Mouse (Mus musculus) adrenal gland, postnatal 36 days (tissue): ENCODE measurements around the gene Ccdc88a. TPM values are rescaled to one million over a fixed set of nuclear protein-coding genes. Genes with fewer than 3 reads are reported as not detected.
"Not testable (repeated sequence)": the region's sequence is repeated elsewhere in the genome, so short reads cannot be mapped to it uniquely, and the experiment has no call there.

Experiments used
- DNase-seq, 2 experiments: peaks; one replicate each; pipeline ENCODE4 v3.0.0; 2021; ENCODE audit warnings: mixed read lengths in 1 of 2
- total RNA-seq, 2 experiments: library from RNA; stranded (reverse); gene quantifications; 2 replicates each; pipeline ENCODE4 v1.2.3; 2021

The Ccdc88a gene
- total RNA-seq, 2 experiments from 2014 or later = 13.9 to 19.3 TPM

DNA sequence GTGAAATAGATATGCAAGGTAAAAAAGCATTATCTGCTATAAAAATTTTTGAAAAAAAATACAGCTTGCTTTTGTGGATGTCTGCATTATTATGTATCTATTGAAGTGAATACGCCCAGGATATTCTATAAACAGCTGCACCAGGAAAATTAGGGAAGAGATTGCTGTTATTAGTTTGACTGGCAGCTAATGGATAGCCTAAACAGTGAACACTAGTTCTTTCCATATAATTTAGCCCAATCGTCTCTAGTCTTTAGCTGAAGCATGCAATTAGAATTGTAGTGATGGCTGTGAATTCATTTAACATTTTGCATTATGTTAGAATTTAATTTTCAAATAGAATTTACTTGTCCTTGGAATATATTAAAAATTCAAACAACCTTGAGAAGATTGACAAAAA lies 75.3 kb downstream of the Ccdc88a start:
- DNase-seq = no peak

- peak in 1 of 2 experiments; percentile 9 for DNase-seq
Measured at GRCm38 (mm10) chr11:29474676-29475075, 101.2 kb downstream of the Ccdc88a start.

DNA sequence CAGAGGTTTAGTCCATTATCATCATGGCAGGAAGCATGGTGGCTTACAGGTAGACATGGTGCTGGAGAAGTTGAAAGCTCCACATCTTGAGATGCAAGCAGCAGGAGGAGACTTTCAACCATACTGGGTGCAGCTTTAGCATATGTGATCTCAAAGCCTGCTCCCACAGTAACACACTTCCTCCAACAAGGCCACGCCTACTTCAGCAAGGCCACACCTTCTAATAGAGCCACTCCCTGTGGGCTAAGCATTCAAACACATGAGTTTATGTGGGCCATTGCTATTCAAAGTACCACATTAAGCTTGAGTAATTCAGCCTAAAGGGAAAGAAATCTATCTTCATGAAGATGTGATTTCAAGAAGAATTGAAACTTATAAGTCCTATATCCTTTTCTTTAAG lies 119.7 kb downstream of the Ccdc88a start:
- DNase-seq = no peak

DNA sequence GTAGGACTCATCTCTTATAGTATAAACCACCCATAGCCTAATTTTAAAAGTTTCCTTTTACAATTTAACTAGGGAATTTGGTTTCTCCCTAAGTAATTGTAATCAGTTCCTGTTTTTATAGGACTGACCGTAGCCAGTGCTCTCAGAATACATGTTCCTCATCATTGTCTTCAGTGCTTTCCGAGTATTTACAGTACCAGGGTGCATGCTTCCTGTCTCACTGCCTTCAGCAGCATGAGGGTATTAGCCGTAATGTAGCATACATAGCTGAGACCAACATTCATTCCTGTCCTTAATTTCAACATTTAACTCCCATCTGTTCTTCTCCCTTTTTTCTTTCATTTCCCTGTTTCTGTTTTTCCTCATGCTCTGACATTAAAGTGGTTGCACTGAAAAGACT lies 123.5 kb downstream of the Ccdc88a start:
- no peak for DNase-seq

- no peak for DNase-seq
Measured at GRCm38 (mm10) chr11:29503948-29504893, 130.8 kb downstream of the Ccdc88a start.

GRCm38 (mm10) chr11:29504899-29505625 lies 131.6 kb downstream of the Ccdc88a start:
- DNase-seq = no peak

DNA sequence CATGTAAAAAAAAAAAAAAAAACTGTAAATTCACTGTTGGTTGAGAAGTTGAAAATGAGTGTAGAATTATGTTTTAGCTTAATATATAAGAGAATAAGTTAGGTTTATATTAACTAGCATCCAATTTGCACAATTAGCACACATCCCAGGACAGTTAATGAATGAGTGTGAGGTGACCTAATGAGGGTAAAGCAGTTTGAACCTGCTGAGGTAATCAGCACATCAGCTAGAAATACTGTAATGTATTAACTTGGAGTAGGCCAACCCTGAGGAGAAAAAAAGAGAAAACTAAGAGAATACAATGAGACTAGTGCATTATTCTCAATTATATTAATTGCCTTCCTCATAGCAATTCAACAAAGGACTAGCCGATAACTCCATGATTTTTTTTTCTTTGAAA lies 136.0 kb downstream of the Ccdc88a start:
- DNase-seq = no peak

- no peak for DNase-seq
Measured at GRCm38 (mm10) chr11:29512818-29513535, 139.5 kb downstream of the Ccdc88a start.

DNA sequence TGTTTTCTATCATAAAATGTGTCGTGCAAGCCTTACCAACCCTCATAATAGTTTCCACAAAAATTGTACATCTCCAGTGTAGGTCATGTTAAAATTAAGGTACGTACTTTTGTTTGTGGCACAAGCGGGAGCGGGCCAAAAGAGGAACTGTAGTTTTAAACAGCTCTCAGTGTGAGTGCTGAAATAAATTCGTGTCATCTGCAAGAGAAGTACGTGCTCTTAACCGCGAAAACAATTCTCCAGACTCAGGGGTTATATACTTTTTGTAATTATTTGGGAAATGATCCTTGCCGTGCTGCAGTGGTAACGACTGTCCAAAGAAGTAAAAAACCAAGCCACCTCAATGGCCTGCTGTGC lies 140.8 kb downstream of the Ccdc88a start:
- peak in 1 of 2 experiments; percentile 1 for DNase-seq

DNA sequence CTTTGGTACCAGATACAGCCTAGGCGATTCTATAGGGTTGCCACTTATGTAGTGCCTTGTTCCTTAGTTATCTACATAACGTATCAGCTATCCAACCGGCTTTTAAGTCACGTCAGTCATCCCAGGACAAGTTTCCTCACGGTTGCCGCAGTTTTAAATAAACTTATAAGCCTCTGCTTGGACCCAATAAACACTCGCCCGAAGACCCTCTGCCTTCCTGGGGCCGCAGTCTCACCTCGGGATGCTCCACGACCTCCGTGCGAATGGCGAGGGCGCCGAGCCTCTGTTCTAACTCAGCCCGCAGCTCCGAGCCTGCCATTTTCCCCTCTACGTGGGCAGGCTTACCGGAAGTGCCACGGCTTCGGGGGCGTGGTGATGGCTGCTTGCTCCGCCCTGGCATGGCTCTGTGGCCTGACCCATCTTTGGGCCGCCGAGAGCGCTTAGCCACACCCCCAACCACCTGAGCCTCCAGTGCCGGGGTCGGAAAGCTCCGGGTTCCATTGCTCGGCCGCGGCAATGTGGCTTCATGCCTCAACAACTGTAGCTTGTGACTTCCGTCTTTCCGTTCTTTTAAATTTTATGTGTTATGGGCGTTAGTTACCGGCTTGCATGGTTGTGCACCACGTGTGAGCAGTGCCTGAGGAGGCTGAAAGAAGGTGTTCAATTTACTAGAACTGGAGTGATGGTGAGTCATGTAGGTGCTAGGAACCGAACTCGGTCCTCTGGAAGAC lies 141.4 kb downstream of the Ccdc88a start, which contains the start of gene Prorsd1:
Gene Prorsd1 (minus strand): TSS at position 352 of the 731 bp plus-strand sequence.
- peak; percentile 95 to 97 for DNase-seq

- DNase-seq = peak; percentile 80 to 86
Measured at GRCm38 (mm10) chr11:29525988-29526794, 152.7 kb downstream of the Ccdc88a start, which contains the start of gene Mtif2. Gene Mtif2, plus strand, starts transcription at chr11:29526408.

GRCm38 (mm10) chr11:29538201-29538600 lies 164.7 kb downstream of the Ccdc88a start:
- no peak for DNase-seq

GRCm38 (mm10) chr11:29544225-29544945 lies 170.9 kb downstream of the Ccdc88a start:
- no peak for DNase-seq

DNA sequence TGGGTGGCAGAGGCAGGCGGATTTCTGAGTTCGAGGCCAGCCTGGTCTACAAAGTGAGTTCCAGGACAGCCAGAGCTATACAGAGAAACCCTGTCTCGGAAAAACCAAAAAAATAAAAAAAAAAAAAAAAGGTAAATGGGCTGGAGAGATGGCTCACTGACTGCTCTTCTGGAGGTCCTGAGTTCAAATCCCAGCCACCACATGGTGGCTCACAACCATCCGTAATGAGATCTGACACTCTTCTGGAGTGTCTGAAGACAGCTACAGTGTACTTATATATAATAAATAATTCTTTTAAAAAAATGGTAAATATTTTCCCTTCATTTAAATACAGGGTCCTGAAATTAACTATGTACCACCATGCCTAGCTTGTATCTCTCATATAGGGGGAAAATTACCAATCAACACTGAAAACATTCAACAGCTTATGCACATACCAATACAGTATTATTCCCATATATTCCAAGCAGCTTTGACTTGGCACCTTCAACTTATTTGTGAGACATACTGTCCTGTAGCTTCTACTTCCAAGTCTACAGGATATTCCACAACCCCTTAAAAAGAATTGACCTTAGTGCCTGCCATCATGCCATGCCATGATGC lies 171.8 kb downstream of the Ccdc88a start:
- DNase-seq = not testable (repeated sequence)

DNA sequence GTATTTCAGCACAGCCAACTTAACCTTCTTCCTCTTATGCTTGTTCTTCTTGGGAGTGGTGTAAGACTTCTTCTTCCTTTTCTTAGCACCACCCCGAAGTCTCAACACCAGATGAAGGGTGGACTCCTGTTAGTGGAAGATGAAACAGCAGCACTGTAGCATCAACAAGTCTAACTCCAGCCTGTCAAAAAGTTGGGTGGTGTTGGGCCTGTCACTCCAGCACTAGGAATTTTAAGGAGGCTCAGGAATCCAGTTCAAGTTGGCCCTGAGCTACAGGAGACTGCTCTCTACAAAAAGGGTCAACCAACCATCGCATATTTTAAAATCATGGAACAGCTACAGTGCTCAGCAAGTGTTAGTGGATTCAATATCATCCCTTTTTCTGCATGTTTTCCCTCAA lies 172.8 kb downstream of the Ccdc88a start:
- DNase-seq = not testable (repeated sequence)

DNA sequence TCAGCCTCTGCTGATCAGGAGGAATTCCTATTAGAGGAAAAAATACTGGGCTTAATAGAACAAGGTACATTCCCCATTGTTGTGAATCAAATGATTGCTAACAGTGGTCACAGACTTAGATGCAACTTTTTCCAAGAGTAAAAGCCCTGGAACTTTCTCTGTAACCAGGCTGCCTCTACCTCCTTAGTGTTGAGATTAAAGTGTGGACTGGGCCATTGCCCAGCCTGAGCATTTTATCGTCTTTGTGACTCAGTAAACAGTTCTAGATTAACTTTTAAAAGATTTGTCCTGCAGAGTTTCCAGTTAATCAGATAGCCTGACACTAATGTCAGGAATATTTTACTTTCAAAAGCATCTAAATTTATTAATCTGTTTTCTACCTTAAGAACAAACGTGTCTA lies 173.3 kb downstream of the Ccdc88a start:
- no peak for DNase-seq

DNA sequence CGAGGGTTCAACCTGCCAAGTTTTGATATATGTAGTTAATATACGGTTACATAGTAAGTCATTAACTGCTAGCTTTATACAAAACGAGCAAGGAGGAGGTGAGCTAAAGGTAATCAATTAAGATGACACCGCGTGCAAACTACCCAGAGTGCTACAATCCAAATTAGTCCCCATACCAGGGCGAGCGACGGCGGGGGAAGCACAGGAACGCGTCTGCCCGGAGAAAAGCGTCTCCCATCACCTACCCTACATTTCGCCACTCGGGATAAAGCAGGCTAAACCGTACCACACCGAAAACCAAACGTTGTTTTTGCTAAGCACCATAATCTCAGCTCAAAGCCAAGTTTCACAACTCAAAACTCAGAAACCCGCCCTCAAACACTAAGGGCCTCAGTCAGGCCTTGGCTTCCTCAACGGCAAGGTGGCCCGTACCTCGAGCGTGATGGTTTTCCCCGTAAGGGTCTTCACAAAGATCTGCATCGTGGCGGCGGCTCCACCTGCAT lies 173.8 kb downstream of the Ccdc88a start:
- no peak for DNase-seq

DNA sequence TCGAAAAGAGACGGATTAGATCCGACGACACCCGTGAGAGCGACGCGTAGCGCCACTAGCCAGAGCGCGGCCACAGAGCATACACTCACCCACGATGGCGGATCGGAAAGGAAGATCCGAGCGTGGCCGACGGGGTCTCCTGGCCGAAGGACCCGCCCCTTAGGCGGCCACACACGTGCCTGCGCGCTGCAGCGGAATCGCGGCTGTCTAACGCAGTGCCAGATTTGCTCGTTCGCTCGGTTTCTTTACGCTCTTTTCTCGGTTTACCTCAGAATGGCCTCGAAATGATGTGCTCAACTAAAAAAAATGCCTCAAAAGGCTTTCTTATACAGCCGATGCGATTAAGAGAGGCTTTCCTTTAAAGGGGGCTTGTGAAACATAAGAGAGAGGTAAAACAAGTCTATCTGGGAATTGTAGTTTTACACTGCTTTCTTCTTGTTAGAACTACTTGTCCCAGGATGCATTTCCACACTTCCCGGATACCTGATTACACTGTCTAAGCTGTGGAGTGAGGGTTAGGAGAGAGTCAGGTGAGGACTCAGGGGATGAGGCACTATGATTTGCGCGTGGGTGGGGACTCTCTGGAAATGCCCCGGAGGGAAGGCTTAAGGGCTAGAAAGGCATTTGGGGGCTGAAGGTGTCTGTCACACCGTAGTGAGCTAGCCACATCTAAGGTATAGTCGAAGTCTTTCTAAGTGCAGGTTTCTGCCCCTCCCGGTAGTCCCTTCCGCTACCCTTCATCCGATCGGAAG lies 174.5 kb downstream of the Ccdc88a start, which contains the start of the genes Clhc1 and Rps27a:
Gene Clhc1 (plus strand): TSS at position 199 of the 752 bp plus-strand sequence.
Gene Rps27a (minus strand): TSS at position 358 of the 752 bp plus-strand sequence.
- peak; percentile 95 to 98 for DNase-seq
